Mouse (Mus musculus): ENCODE data around the gene Itga5.

Itga5 gene

GRCm38 (mm10) chr15:103378665-103379356 lies 12.2 kb upstream of the Itga5 start:
- Histone ChIP-seq H3K36me3 (ENCODE audit: insufficient read depth, low read length) (no peaks in the 10 kb centered on the region), H3K4me1 (replicated peaks; ENCODE audit: low read depth, low read length) (peaks cover 34% of the 10 kb centered on the region), H3K9me3 (ENCODE audit: low read length) (no peaks in the 10 kb centered on the region)

GRCm38 (mm10) chr15:103377752-103378664 lies 11.4 kb upstream of the Itga5 start:
- peaks cover 25% of the 10 kb centered on the region for H3K27me3 ChIP-seq (ENCODE audit: insufficient read depth, low read length)
- H3K4me3 ChIP-seq (replicated peaks; ENCODE audit: low read length), result no peak overlapping the region
- peaks cover 26% of the 10 kb centered on the region for H3K4me1 ChIP-seq (replicated peaks; ENCODE audit: low read depth, low read length)
- no peaks in the 10 kb centered on the region for H3K36me3 ChIP-seq (ENCODE audit: insufficient read depth, low read length)
- no peaks in the 10 kb centered on the region for H3K9me3 ChIP-seq (ENCODE audit: low read length)
- no peak for TF ChIP-seq CTCF (conservative IDR thresholded peaks at IDR 0.05; ENCODE audit: low read length)
- no peak for TF ChIP-seq NANOG (IDR thresholded peaks at IDR 0.05; ENCODE audit: borderline replicate concordance, low read length)
- no peak for TF ChIP-seq POU5F1 (IDR thresholded peaks at IDR 0.05; ENCODE audit: borderline replicate concordance, low read length)

More at GRCm38 (mm10) chr15:103378665-103379356, 12.2 kb upstream of the Itga5 start:
- no peak for TF ChIP-seq NANOG (IDR thresholded peaks at IDR 0.05; ENCODE audit: borderline replicate concordance, low read length)
- TF ChIP-seq POU5F1 (IDR thresholded peaks at IDR 0.05; ENCODE audit: borderline replicate concordance, low read length), result no peak
- no peak for TF ChIP-seq CTCF (conservative IDR thresholded peaks at IDR 0.05; ENCODE audit: low read length)
- H3K27me3 ChIP-seq (ENCODE audit: insufficient read depth, low read length), result peaks cover 25% of the 10 kb centered on the region
- H3K4me3 ChIP-seq (replicated peaks; ENCODE audit: low read length), result no peak overlapping the region

GRCm38 (mm10) chr15:103376837-103377269 lies 10.3 kb upstream of the Itga5 start:
- TF ChIP-seq NANOG (IDR thresholded peaks at IDR 0.05; ENCODE audit: borderline replicate concordance, low read length) (no peak), CTCF (conservative IDR thresholded peaks at IDR 0.05; ENCODE audit: low read length) (no peak), POU5F1 (IDR thresholded peaks at IDR 0.05; ENCODE audit: borderline replicate concordance, low read length) (no peak)
- H3K4me3 ChIP-seq (replicated peaks; ENCODE audit: low read length), result no peak overlapping the region
- H3K4me1 ChIP-seq (replicated peaks; ENCODE audit: low read depth, low read length), result peaks cover 15% of the 10 kb centered on the region
- no peaks in the 10 kb centered on the region for H3K9me3 ChIP-seq (ENCODE audit: low read length)
- no peaks in the 10 kb centered on the region for H3K36me3 ChIP-seq (ENCODE audit: insufficient read depth, low read length)
- H3K27me3 ChIP-seq (ENCODE audit: insufficient read depth, low read length), result peaks cover 25% of the 10 kb centered on the region

GRCm38 (mm10) chr15:103375112-103375800 lies 8.7 kb upstream of the Itga5 start:
- TF ChIP-seq NANOG (IDR thresholded peaks at IDR 0.05; ENCODE audit: borderline replicate concordance, low read length) (no peak), CTCF (conservative IDR thresholded peaks at IDR 0.05; ENCODE audit: low read length) (no peak), POU5F1 (IDR thresholded peaks at IDR 0.05; ENCODE audit: borderline replicate concordance, low read length) (no peak)
- H3K27me3 ChIP-seq (ENCODE audit: insufficient read depth, low read length), result peaks cover 25% of the 10 kb centered on the region
- H3K36me3 ChIP-seq (ENCODE audit: insufficient read depth, low read length), result no peaks in the 10 kb centered on the region

GRCm38 (mm10) chr15:103372461-103372860 lies 5.9 kb upstream of the Itga5 start:
- H3K27me3 ChIP-seq (ENCODE audit: insufficient read depth, low read length), result peaks cover 23% of the 10 kb centered on the region
- no peaks in the 10 kb centered on the region for H3K36me3 ChIP-seq (ENCODE audit: insufficient read depth, low read length)
- TF ChIP-seq CTCF (conservative IDR thresholded peaks at IDR 0.05; ENCODE audit: low read length) (no peak), NANOG (IDR thresholded peaks at IDR 0.05; ENCODE audit: borderline replicate concordance, low read length) (no peak), POU5F1 (IDR thresholded peaks at IDR 0.05; ENCODE audit: borderline replicate concordance, low read length) (no peak)

More at GRCm38 (mm10) chr15:103375112-103375800, 8.7 kb upstream of the Itga5 start:
- Histone ChIP-seq H3K9me3 (ENCODE audit: low read length) (no peaks in the 10 kb centered on the region), H3K4me1 (replicated peaks; ENCODE audit: low read depth, low read length) (peaks cover 30% of the 10 kb centered on the region), H3K4me3 (replicated peaks; ENCODE audit: low read length) (no peak overlapping the region)

GRCm38 (mm10) chr15:103371741-103372140 lies 5.2 kb upstream of the Itga5 start:
- H3K36me3 ChIP-seq (ENCODE audit: insufficient read depth, low read length), result no peaks in the 10 kb centered on the region
- peaks cover 52% of the 10 kb centered on the region for H3K4me1 ChIP-seq (replicated peaks; ENCODE audit: low read depth, low read length)
- H3K27me3 ChIP-seq (ENCODE audit: insufficient read depth, low read length), result peaks cover 16% of the 10 kb centered on the region
- TF ChIP-seq POU5F1 (IDR thresholded peaks at IDR 0.05; ENCODE audit: borderline replicate concordance, low read length) (no peak), NANOG (IDR thresholded peaks at IDR 0.05; ENCODE audit: borderline replicate concordance, low read length) (no peak), CTCF (conservative IDR thresholded peaks at IDR 0.05; ENCODE audit: low read length) (no peak)
- no peaks in the 10 kb centered on the region for H3K9me3 ChIP-seq (ENCODE audit: low read length)
- no peak overlapping the region for H3K4me3 ChIP-seq (replicated peaks; ENCODE audit: low read length)

More at GRCm38 (mm10) chr15:103372461-103372860, 5.9 kb upstream of the Itga5 start:
- Histone ChIP-seq H3K4me1 (replicated peaks; ENCODE audit: low read depth, low read length) (peaks cover 45% of the 10 kb centered on the region), H3K9me3 (ENCODE audit: low read length) (no peaks in the 10 kb centered on the region), H3K4me3 (replicated peaks; ENCODE audit: low read length) (no peak overlapping the region)

- no peak for TF ChIP-seq NANOG (IDR thresholded peaks at IDR 0.05; ENCODE audit: borderline replicate concordance, low read length)
- TF ChIP-seq POU5F1 (IDR thresholded peaks at IDR 0.05; ENCODE audit: borderline replicate concordance, low read length), result no peak
- TF ChIP-seq CTCF (conservative IDR thresholded peaks at IDR 0.05; ENCODE audit: low read length), result no peak
- Histone ChIP-seq H3K27me3 (ENCODE audit: insufficient read depth, low read length) (peaks cover 11% of the 10 kb centered on the region), H3K36me3 (ENCODE audit: insufficient read depth, low read length) (no peaks in the 10 kb centered on the region), H3K4me3 (replicated peaks; ENCODE audit: low read length) (no peak overlapping the region), H3K9me3 (ENCODE audit: low read length) (no peaks in the 10 kb centered on the region), H3K4me1 (replicated peaks; ENCODE audit: low read depth, low read length) (peaks cover 52% of the 10 kb centered on the region)
Measured at GRCm38 (mm10) chr15:103371208-103371607, 4.6 kb upstream of the Itga5 start.

- no peaks in the 10 kb centered on the region for H3K36me3 ChIP-seq (ENCODE audit: insufficient read depth, low read length)
- TF ChIP-seq POU5F1 (IDR thresholded peaks at IDR 0.05; ENCODE audit: borderline replicate concordance, low read length) (no peak), CTCF (conservative IDR thresholded peaks at IDR 0.05; ENCODE audit: low read length) (no peak), NANOG (IDR thresholded peaks at IDR 0.05; ENCODE audit: borderline replicate concordance, low read length) (no peak)
- H3K9me3 ChIP-seq (ENCODE audit: low read length), result no peaks in the 10 kb centered on the region
- peaks cover 4% of the 10 kb centered on the region; the same call in 1 of the 2 replicates for H3K27me3 ChIP-seq (ENCODE audit: insufficient read depth, low read length)
- H3K4me3 ChIP-seq (replicated peaks; ENCODE audit: low read length), result no peak overlapping the region
- H3K4me1 ChIP-seq (replicated peaks; ENCODE audit: low read depth, low read length), result peaks cover 53% of the 10 kb centered on the region
Measured at GRCm38 (mm10) chr15:103370462-103370861, 3.9 kb upstream of the Itga5 start.

All from E14TG2a.4 (cell line).